Mouse (Mus musculus): ENCODE results near the gene Syt16. TPM values are rescaled to one million over a fixed set of nuclear protein-coding genes. Genes with fewer than 3 reads are reported as not detected.

Syt16 gene
- polyA plus RNA-seq, 1 experiment from 2014 or later, result 7.0 TPM

GRCm38 (mm10) chr12:74316344-74316973 is 319.0 kb downstream of the Syt16 start, which contains the start of gene Gm11042:
Gm11042 (minus strand) TSS chr12:74316394.
- WGBS, result 35% methylated on average over 13 of the region's 18 CpGs
- DNase-seq (ENCODE audit: low spot score, missing footprints) (peak; percentile 87), ATAC-seq (ENCODE audit: low FRiP score) (peak; percentile 78)
- Histone ChIP-seq H3K36me3 (ENCODE audit: control insufficient read depth, insufficient read depth, low read length) (no peaks in the 10 kb centered on the region; the same call in 1 of the 2 replicates), H3K9ac (ENCODE audit: low read length) (peak within 1 kb of the TSS; percentile 65), H3K27ac (ENCODE audit: low read depth, low read length) (peak within 1 kb of the TSS; percentile 63; the same call in 1 of the 2 replicates), H3K9me3 (ENCODE audit: control insufficient read depth, low read length) (no peaks in the 10 kb centered on the region), H3K4me3 (ENCODE audit: low read depth, low read length) (peak within 1 kb of the TSS; percentile 34), H3K27me3 (ENCODE audit: control insufficient read depth, insufficient read depth, low read length) (no peaks in the 10 kb centered on the region), H3K4me2 (peak within 1 kb of the TSS; percentile 46), H3K4me1 (ENCODE audit: control insufficient read depth, insufficient read depth, low read length) (0 out of 2 replicates have a peak, but pooled peaks cover 3% of the 10 kb centered on the region)

DNA sequence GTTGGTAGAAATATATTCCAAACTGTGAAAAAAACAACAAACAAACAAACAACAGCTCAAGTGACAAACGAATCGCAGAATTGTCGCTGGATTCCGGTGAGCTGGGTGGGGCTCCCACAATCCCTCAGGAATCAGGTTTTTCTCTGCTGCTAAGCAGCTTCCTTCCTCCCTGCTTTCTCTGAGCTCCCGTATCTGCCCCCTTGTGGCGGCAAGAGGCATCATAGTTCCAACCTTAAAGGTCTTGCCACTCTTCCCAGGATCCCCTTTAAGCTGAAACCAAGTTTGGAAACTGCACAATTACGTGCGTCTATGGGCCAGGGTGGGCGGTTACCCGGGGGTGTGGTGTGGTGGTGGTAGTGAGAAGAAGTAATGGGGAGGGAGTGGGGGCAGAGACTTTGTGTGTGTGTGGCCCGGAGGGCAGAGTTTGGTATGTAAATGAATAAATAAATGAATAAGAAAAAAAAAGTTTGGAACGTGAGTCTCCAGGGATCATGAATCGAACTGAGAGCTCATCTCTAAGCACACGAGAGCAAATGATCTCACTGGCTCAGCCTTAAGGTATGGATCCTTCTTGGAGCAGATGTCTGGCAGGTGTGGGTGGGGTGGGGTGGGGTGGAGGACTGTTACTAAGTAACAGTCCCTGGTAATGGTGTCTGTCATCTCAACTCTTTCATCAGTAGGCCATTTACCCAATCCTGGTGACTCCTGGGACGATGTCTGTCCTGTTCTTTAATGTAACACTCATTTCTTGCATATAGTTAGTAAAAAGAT is 319.7 kb downstream of the Syt16 start:
- H3K27me3 ChIP-seq (ENCODE audit: control insufficient read depth, insufficient read depth, low read length), result no peaks in the 10 kb centered on the region
- 21% methylated on average over 15 of the region's 15 CpGs for WGBS

DNA sequence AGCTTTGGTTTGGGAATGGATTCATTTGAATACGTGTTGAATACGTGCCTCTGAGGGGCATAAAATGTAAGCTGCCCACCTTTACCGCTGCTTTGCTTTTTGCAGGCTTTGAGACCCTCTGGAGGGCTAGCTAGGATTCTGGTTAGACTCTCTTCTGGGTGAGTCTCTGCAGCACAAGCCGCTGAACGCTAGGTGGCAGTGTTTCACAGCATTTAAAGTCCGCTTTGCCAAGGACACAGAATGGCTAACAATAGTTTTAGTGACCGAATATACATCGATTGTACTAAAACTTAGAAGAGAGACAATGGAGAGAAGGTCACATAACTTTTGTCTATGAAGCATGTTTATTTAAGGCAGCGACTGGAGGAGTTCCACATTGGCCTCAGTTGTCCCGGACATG is 322.9 kb downstream of the Syt16 start:
- ATAC-seq (ENCODE audit: low FRiP score) (no peak; the same call in 1 of the 2 replicates), DNase-seq (ENCODE audit: low spot score, missing footprints) (peak; percentile 98)
- WGBS, result 21% methylated on average over 10 of the region's 10 CpGs
- H3K27me3 ChIP-seq (ENCODE audit: control insufficient read depth, insufficient read depth, low read length), result no peaks in the 10 kb centered on the region
- H3K9ac ChIP-seq (ENCODE audit: low read length), result no peak overlapping the region
- no peak overlapping the region for H3K27ac ChIP-seq (ENCODE audit: low read depth, low read length)
- H3K36me3 ChIP-seq (ENCODE audit: control insufficient read depth, insufficient read depth, low read length), result no peaks in the 10 kb centered on the region
- no peaks in the 10 kb centered on the region for H3K9me3 ChIP-seq (ENCODE audit: control insufficient read depth, low read length)
- H3K4me1 ChIP-seq (ENCODE audit: control insufficient read depth, insufficient read depth, low read length), result 0 out of 2 replicates have a peak, but pooled peaks cover 3% of the 10 kb centered on the region
- no peak overlapping the region for H3K4me2 ChIP-seq
- H3K4me3 ChIP-seq (ENCODE audit: low read depth, low read length), result no peak overlapping the region

More for the DNA sequence above, 319.7 kb downstream of the Syt16 start:
- peak overlapping the region; percentile 34 for H3K4me3 ChIP-seq (ENCODE audit: low read depth, low read length)
- DNase-seq (ENCODE audit: low spot score, missing footprints) (peak; percentile 97), ATAC-seq (ENCODE audit: low FRiP score) (peak; percentile 85)
- peak overlapping the region; percentile 46 for H3K4me2 ChIP-seq
- H3K4me1 ChIP-seq (ENCODE audit: control insufficient read depth, insufficient read depth, low read length), result 0 out of 2 replicates have a peak, but pooled peaks cover 3% of the 10 kb centered on the region
- H3K9ac ChIP-seq (ENCODE audit: low read length), result peak overlapping the region; percentile 65
- no peaks in the 10 kb centered on the region for H3K9me3 ChIP-seq (ENCODE audit: control insufficient read depth, low read length)
- H3K27ac ChIP-seq (ENCODE audit: low read depth, low read length), result peak overlapping the region; percentile 63; the same call in 1 of the 2 replicates
- H3K36me3 ChIP-seq (ENCODE audit: control insufficient read depth, insufficient read depth, low read length), result no peaks in the 10 kb centered on the region; the same call in 1 of the 2 replicates

DNA sequence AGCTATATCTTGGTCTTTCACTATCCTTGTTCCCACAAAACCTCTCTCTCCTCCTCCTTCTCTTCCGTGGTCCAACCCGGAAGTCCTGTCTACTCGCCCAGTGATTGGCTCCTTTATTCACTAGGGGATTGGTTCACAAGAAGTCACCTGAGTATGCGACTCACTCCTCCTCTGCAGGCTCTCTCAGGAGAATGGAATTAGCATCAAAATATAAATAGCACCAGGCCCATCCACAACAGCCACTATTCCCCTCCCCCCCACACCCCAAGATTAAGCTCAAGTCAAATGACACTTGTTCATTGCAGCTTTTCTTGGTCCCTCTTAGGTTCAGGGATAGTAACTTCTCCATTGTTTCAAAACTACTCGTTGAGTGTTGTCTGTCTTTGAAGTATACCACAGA is 324.5 kb downstream of the Syt16 start:
- Histone ChIP-seq H3K4me2 (no peak overlapping the region), H3K9ac (ENCODE audit: low read length) (no peak overlapping the region), H3K36me3 (ENCODE audit: control insufficient read depth, insufficient read depth, low read length) (no peaks in the 10 kb centered on the region), H3K27me3 (ENCODE audit: control insufficient read depth, insufficient read depth, low read length) (no peaks in the 10 kb centered on the region), H3K4me3 (ENCODE audit: low read depth, low read length) (no peak overlapping the region), H3K4me1 (ENCODE audit: control insufficient read depth, insufficient read depth, low read length) (no peaks in the 10 kb centered on the region), H3K9me3 (ENCODE audit: control insufficient read depth, low read length) (no peaks in the 10 kb centered on the region), H3K27ac (ENCODE audit: low read depth, low read length) (no peak overlapping the region)
- DNase-seq (ENCODE audit: low spot score, missing footprints) (no peak), ATAC-seq (ENCODE audit: low FRiP score) (no peak)
- WGBS, result 78% methylated on average over 5 of the region's 5 CpGs

Other genes with a start within 250 kb of the Syt16 start
- 130 and 147 TPM in 2 replicates for gene Hif1a, start 96.3 kb upstream of the Syt16 start, polyA plus RNA-seq (2014; fragmentation: Nextera tagmentation; extraction: Ambion mirVana)
- gene Gm49321, start 60.0 kb upstream of the Syt16 start, polyA plus RNA-seq (2014; fragmentation: Nextera tagmentation; extraction: Ambion mirVana), result 16.0 and 16.1 TPM in 2 replicates
- gene Snapc1, start 33.2 kb upstream of the Syt16 start, polyA plus RNA-seq (2014; fragmentation: Nextera tagmentation; extraction: Ambion mirVana), result 23.1 and 26.6 TPM in 2 replicates